Mouse (Mus musculus) Muller cell, postnatal 12 days (primary cell): ENCODE measurements at regions not wholly inside any gene's neighbourhood (a gene's known extent, or its start where the extent isn't known, plus 50 kb on each side); places are given as distances from the start of the nearest gene placed in this dataset.
A peak's percentile ranks its signal among the peaks of the same experiment; 100 is the strongest.

ENCODE experiments used
- DNase-seq: peaks from one replicate; pipeline ENCODE4 v3.0.0-alpha.2; 2015; ENCODE audit errors: inconsistent ontology term

DNA sequence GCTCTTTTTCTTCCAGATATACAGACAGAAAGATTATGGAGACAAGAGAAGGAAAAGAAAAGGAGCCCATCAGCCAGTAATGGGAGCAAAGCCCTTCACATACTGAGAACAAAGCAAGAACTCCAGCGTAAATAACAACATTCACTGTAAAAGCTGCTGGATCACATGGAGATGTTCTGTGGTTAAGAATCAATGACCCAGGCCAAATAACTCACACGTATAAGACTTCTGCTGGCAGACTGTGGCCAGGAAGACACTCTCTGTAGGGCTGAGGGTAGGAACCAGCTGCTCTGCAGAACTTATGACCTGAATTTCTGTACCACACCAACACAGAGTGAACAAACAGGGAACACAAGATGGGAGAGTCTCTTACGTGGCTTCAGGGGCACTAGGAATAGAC, 958.5 kb downstream of the Tmem114 start:
- peak; percentile 82 for DNase-seq
